Mouse (Mus musculus) E14TG2a.4 (cell line): ENCODE data around the gene Arl14ep.

Experiments used
- CTCF ChIP-seq: conservative IDR thresholded peaks from 2 replicates; pipeline ENCODE4 v1.5.1; 2014; ENCODE audit warnings: low read length
- POU5F1 ChIP-seq: IDR thresholded peaks from 2 replicates; pipeline ENCODE4 v1.6.1; 2014; ENCODE audit warnings: low read length, borderline replicate concordance

DNA sequence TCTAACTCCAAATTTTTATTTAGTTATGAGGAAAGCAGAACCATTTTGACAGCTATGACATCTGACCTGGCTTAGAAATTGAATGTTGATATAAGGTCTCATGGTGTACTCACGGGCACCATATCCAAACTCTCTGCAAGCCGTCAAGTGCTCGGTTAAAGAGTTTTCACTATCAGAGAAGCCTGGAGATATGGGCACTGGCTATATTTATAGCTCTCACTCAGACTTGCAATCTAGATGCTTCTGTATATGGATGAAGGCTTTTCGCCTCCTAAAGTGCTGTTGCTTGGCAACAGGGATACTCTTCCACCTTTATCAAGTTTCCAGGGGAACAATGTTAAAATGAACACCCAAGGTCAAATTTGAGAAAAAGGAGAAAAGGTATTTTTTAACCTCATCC lies 38.1 kb upstream of the Arl14ep start:
- TF ChIP-seq CTCF (no peak), POU5F1 (no peak)
